Mouse (Mus musculus): Measurements from ENCODE around the gene Catsperg1. TPM values are rescaled to one million over a fixed set of nuclear protein-coding genes. Genes with fewer than 3 reads are reported as not detected.
"Not testable (repeated sequence)": the region's sequence is repeated elsewhere in the genome, so short reads cannot be mapped to it uniquely, and the experiment has no call there.

Catsperg1 gene
- polyA plus RNA-seq, 1 experiment from 2014 or later = 1.0 TPM

DNA sequence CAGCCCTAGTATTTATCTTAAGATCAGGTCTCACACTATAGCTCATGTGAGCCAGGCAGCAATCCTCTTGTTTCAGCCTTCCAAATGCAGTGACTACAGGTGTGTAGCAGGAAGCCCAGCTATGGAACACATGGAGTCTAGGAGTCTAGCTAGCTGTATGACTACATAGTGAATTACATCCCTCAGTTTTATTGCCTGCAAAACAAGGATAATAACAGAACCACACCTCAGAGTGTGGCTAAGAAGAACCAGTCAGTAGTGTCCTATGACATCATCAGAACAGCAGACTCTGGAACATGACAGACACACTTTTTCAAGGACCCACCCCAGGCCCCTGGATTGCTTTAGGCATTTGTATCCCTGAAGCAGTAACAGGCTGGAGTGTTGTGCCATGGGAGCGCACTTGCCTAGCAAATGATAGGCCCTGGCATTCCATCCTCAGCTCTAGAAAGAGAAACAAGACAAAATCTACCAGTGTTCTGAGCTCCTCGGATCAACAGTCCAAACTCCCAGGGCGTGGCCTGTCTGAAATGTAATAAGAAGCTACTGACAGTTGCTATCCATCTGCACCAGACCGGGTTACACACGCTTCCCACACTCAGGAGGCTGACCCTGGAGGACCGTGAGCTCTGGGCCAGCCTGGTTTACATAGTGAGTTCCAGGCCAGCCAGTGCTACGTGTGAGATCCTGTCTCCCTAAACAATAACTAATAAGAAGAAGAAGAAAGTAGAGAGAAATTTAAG, 67.0 kb downstream of the Catsperg1 start:
- 68% methylated on average over 7 of the region's 7 CpGs for WGBS
- Histone ChIP-seq H3K9ac (no peak overlapping the region), H3K4me2 (no peak overlapping the region), H3K9me3 (no peaks in the 10 kb centered on the region), H3K4me3 (no peak overlapping the region), H3K4me1 (no peaks in the 10 kb centered on the region), H3K27ac (no peak overlapping the region), H3K27me3 (no peaks in the 10 kb centered on the region), H3K36me3 (no peaks in the 10 kb centered on the region)
- ATAC-seq (ENCODE audit: borderline replicate concordance, extremely low read depth, low FRiP score, low TSS enrichment) = no peak

DNA sequence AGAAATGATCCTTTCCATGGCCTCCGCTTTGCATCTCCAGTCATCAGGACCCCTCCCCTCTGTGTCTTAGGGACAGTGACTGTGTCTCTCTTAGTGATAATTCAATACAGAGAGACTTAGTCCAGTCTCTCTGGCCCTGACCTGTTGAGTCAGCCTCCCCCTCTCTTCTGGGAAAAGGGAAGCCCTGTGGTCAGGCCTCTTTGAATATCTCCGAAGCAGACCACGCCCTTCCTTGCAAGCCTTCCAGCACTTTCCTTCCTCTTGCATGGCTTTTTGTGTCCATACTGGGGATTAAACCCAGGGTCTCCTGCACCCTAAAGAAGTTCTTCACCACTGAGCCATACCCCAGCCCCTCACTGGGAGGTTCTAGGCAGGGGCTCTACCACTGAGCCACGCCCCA, 69.8 kb downstream of the Catsperg1 start:
- no peak for ATAC-seq (ENCODE audit: borderline replicate concordance, extremely low read depth, low FRiP score, low TSS enrichment)
- Histone ChIP-seq H3K4me1 (no peaks in the 10 kb centered on the region), H3K9ac (no peak overlapping the region), H3K4me3 (no peak overlapping the region), H3K27me3 (no peaks in the 10 kb centered on the region), H3K27ac (no peak overlapping the region), H3K36me3 (no peaks in the 10 kb centered on the region), H3K9me3 (no peaks in the 10 kb centered on the region), H3K4me2 (no peak overlapping the region)
- whole genome bisulfite sequencing = 87% methylated on average over 4 of the region's 4 CpGs

DNA sequence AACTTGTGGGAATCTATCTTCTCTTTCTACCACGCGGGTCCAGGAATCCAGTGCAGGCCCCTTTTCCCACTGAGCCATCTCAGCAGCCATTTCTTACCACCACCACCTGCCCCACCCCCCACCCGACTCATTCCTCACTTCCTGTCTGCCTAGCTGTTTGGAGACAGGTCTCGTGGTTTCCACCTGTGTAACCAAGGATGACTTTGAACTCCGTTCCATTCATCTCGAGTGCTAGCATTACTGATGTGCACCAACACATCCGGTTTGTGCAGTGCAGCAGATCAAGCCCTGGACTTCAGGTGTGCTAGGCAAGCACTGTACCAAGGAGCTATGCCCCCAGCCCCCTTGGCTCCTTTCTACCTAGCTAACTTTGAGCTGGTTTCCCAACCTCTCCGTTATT, 72.4 kb downstream of the Catsperg1 start:
- ATAC-seq (ENCODE audit: borderline replicate concordance, extremely low read depth, low FRiP score, low TSS enrichment) = no peak
- no peak overlapping the region for H3K9ac ChIP-seq
- no peak overlapping the region for H3K27ac ChIP-seq
- no peak overlapping the region for H3K4me3 ChIP-seq
- no peaks in the 10 kb centered on the region for H3K4me1 ChIP-seq
- no peaks in the 10 kb centered on the region for H3K9me3 ChIP-seq
- H3K4me2 ChIP-seq = no peak overlapping the region
- WGBS = 58% methylated on average over 8 of the region's 8 CpGs
- no peaks in the 10 kb centered on the region for H3K27me3 ChIP-seq
- H3K36me3 ChIP-seq = no peaks in the 10 kb centered on the region

DNA sequence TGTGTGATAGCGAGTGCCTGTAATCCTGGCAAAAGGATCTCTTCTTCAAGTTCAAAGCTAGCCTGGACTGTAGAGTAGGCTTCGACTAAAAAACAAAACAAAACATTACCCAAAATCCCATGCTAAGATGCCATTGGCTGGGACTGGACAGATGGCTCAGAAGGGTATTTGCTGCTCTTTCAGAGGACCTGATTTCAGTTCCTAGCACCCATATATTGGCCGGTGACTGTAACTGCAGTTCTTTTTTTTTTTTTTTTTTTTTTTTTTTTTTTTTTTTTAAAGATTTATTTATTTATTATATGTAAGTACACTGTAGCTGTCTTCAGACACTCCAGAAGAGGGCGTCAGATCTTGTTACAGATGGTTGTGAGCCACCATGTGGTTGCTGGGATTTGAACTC, 74.6 kb downstream of the Catsperg1 start:
- not testable (repeated sequence) for H3K4me3 ChIP-seq; H3K9ac ChIP-seq; H3K27me3 ChIP-seq; H3K9me3 ChIP-seq; H3K4me2 ChIP-seq; H3K36me3 ChIP-seq; ATAC-seq (ENCODE audit: borderline replicate concordance, extremely low read depth, low FRiP score, low TSS enrichment); H3K27ac ChIP-seq; H3K4me1 ChIP-seq
- WGBS = 86% methylated on average over 3 of the region's 4 CpGs

DNA sequence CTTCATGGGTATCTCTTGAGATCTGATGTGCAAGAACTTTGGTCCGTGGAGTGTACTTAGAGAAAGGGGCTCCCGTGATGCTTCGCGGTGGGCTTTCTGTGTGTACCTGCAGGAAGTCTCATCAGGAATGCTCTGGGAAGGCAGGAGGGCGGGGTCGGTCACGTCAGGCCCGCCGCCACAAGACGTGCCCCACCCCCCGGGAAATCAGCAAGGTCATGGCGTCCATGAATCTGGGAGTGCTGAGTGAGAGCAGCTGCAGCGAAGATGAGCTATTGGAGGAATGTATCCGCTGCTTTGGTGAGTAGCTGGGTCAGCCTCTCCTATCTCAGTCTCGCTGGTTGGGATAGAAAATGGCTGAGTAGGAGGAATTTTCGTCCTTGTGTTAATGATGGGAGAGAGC, 76.4 kb downstream of the Catsperg1 start:
- Histone ChIP-seq H3K27me3 (peaks cover 8% of the 10 kb centered on the region; the same call in 1 of the 2 replicates), H3K27ac (no peak overlapping the region), H3K4me3 (no peak overlapping the region), H3K9ac (no peak overlapping the region), H3K4me2 (no peak overlapping the region), H3K4me1 (peaks cover 6% of the 10 kb centered on the region; the same call in 1 of the 2 replicates), H3K36me3 (no peaks in the 10 kb centered on the region), H3K9me3 (no peaks in the 10 kb centered on the region)
- ATAC-seq (ENCODE audit: borderline replicate concordance, extremely low read depth, low FRiP score, low TSS enrichment) = no peak
- WGBS = 29% methylated on average over 16 of the region's 16 CpGs

DNA sequence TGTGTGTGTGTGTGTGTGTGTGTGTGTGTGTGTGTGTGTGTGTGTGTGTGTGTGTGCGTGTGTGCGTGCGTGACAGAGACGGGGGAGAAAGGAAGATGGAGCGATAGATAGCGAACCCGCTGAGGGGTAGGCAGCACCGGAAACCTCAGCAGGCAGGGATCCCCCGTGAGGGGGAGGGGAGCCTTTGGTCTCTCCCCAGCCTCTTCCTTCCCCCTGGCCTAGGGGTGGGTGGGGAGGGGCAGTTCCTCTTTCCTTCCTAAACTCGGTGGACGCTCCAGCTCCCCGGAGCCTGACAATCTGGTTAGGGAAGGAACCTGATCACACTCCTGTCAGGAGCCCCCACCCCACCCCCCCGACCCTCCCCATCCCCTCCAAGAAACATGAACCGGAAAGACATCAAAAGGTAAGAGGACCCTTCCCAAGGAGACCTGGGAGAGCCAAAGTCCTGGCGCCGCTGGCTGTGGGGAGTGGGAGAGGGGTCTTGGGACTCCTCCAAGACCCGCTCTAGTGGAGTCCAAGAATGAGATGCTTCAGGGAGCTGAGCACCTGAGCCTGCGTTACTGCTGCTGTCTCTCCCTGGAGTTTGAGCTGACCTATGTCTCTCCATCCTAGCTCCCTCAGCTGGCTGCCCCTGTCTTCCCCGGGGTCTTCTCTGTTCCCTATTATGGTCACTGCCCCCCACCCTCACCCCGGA, 79.0 kb downstream of the Catsperg1 start, which contains the start of gene Rasgrp4:
TSS of gene Rasgrp4 (plus strand) at position 159 of the 694 bp plus-strand sequence.
- 0 out of 2 replicates have a peak, but pooled peaks have one; percentile 23 for ATAC-seq (ENCODE audit: borderline replicate concordance, extremely low read depth, low FRiP score, low TSS enrichment)
- Histone ChIP-seq H3K27ac (no peak within 1 kb of the TSS), H3K27me3 (peaks cover 8% of the 10 kb centered on the region; the same call in 1 of the 2 replicates), H3K9me3 (no peaks in the 10 kb centered on the region), H3K4me3 (peak within 1 kb of the TSS; percentile 23), H3K36me3 (no peaks in the 10 kb centered on the region), H3K4me1 (peaks cover 6% of the 10 kb centered on the region; the same call in 1 of the 2 replicates), H3K4me2 (peak within 1 kb of the TSS; percentile 52), H3K9ac (no peak within 1 kb of the TSS)
- WGBS = 0% methylated on average over 16 of the region's 20 CpGs

DNA sequence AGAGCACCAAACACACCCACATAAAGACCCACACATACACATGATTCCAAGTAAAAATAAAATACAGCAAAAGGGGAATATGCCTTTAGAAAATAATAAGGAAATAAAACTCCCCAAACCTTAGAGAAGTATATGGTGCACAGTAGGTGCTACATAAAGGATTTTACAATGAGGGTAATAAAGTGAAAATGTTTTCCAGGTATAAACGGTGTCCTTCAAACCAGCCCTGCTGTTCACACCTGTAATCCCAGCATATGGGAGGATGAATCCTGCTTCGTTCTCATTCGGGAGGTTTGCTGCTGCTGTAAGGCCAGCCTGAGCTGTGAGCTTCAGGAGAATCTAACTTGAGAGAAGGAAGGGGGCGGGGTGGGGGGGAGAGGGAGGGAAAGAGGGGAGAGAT, 79.6 kb downstream of the Catsperg1 start:
- Histone ChIP-seq H3K9me3 (no peaks in the 10 kb centered on the region), H3K4me1 (peaks cover 6% of the 10 kb centered on the region; the same call in 1 of the 2 replicates), H3K4me2 (peak overlapping the region; percentile 52), H3K27me3 (peaks cover 8% of the 10 kb centered on the region; the same call in 1 of the 2 replicates), H3K27ac (no peak overlapping the region), H3K36me3 (no peaks in the 10 kb centered on the region), H3K4me3 (peak overlapping the region; percentile 23; the same call in 1 of the 2 replicates), H3K9ac (no peak overlapping the region)
- no peak for ATAC-seq (ENCODE audit: borderline replicate concordance, extremely low read depth, low FRiP score, low TSS enrichment)
- 4% methylated on average over 4 of the region's 4 CpGs for WGBS

Other genes with a start within 250 kb of the Catsperg1 start
- 360 and 364 TPM in 2 replicates for gene Eif3k, start 232.2 kb downstream of the Catsperg1 start, polyA plus RNA-seq (2015; fragmentation: Nextera tagmentation; extraction: Ambion mirVana)
- gene Map4k1, start 232.0 kb downstream of the Catsperg1 start, polyA plus RNA-seq (2015; fragmentation: Nextera tagmentation; extraction: Ambion mirVana) = 7.4 and 9.8 TPM in 2 replicates
- 0.19 and 0.24 TPM in 2 replicates for gene Ryr1, start 88.9 kb downstream of the Catsperg1 start, polyA plus RNA-seq (2015; fragmentation: Nextera tagmentation; extraction: Ambion mirVana)
- 1.1 and 1.7 TPM in 2 replicates for gene Rasgrp4, start 79.2 kb downstream of the Catsperg1 start, polyA plus RNA-seq (2015; fragmentation: Nextera tagmentation; extraction: Ambion mirVana)
- 17.7 and 19.3 TPM in 2 replicates for gene Fam98c, start 57.8 kb downstream of the Catsperg1 start, polyA plus RNA-seq (2015; fragmentation: Nextera tagmentation; extraction: Ambion mirVana)
- gene Ggn, start 43.8 kb downstream of the Catsperg1 start, polyA plus RNA-seq (2015; fragmentation: Nextera tagmentation; extraction: Ambion mirVana) = 0.34 and 0.74 TPM in 2 replicates
- gene Spred3, start 43.6 kb downstream of the Catsperg1 start, polyA plus RNA-seq (2015; fragmentation: Nextera tagmentation; extraction: Ambion mirVana) = 1.4 and 2.3 TPM in 2 replicates
- 267 and 270 TPM in 2 replicates for gene Psmd8, start 33.3 kb downstream of the Catsperg1 start, polyA plus RNA-seq (2015; fragmentation: Nextera tagmentation; extraction: Ambion mirVana)
- gene Kcnk6, start 18.5 kb upstream of the Catsperg1 start, polyA plus RNA-seq (2015; fragmentation: Nextera tagmentation; extraction: Ambion mirVana) = 1.7 and 2.0 TPM in 2 replicates
- gene Yif1b, start 24.3 kb upstream of the Catsperg1 start, polyA plus RNA-seq (2015; fragmentation: Nextera tagmentation; extraction: Ambion mirVana) = 133 and 134 TPM in 2 replicates
- 13.1 and 14.4 TPM in 2 replicates for gene 2200002D01Rik, start 34.4 kb upstream of the Catsperg1 start, polyA plus RNA-seq (2015; fragmentation: Nextera tagmentation; extraction: Ambion mirVana)
- gene Spint2, start 67.9 kb upstream of the Catsperg1 start, polyA plus RNA-seq (2015; fragmentation: Nextera tagmentation; extraction: Ambion mirVana) = 325 and 332 TPM in 2 replicates
- 148 and 159 TPM in 2 replicates for gene Ppp1r14a, start 75.3 kb upstream of the Catsperg1 start, polyA plus RNA-seq (2015; fragmentation: Nextera tagmentation; extraction: Ambion mirVana)
- gene Dpf1, start 89.9 kb upstream of the Catsperg1 start, polyA plus RNA-seq (2015; fragmentation: Nextera tagmentation; extraction: Ambion mirVana) = 12.8 and 13.7 TPM in 2 replicates